Mouse (Mus musculus) hindbrain, embryonic 15.5 days (tissue): ENCODE data around the gene Myo1b. TPM values are rescaled to one million over a fixed set of nuclear protein-coding genes. Genes with fewer than 3 reads are reported as not detected.
A peak's percentile ranks its signal among the peaks of the same experiment; 100 is the strongest.

ENCODE experiments used
- ATAC-seq: fragments of 200-750 bp; cut with Nextera tagmentation; 2 replicates; pipeline ENCODE4 v1.8.0; 2017; ENCODE audit warnings: low read depth, moderate number of reproducible peaks, moderate TSS enrichment; ENCODE audit not compliant: low FRiP score
- H3K27ac ChIP-seq: fragments of 300-500 bp; sonication (generic); replicated peaks from 2 replicates; pipeline ENCODE4 v1.5.1; 2015; ENCODE audit warnings: mild to moderate bottlenecking, inconsistent platforms
- H3K27me3 ChIP-seq: fragments of 300-500 bp; sonication (generic); 2 replicates; pipeline ENCODE4 v1.6.1; 2015; ENCODE audit warnings: control low read depth, inconsistent platforms
- H3K36me3 ChIP-seq: fragments of 300-500 bp; sonication (generic); 2 replicates; pipeline ENCODE4 v1.6.1; 2015; ENCODE audit warnings: control low read depth, inconsistent platforms
- H3K4me1 ChIP-seq: fragments of 300-500 bp; sonication (generic); replicated peaks from 2 replicates; pipeline ENCODE4 v1.6.1; 2015; ENCODE audit warnings: control low read depth, inconsistent platforms
- H3K4me2 ChIP-seq: fragments of 300-500 bp; sonication (generic); 2 replicates; pipeline ENCODE4 v1.6.1; 2015; ENCODE audit warnings: moderate library complexity, mild to moderate bottlenecking, inconsistent platforms
- H3K4me3 ChIP-seq: fragments of 300-500 bp; sonication (generic); 2 replicates; pipeline ENCODE4 v1.5.1; 2015; ENCODE audit warnings: mild to moderate bottlenecking, inconsistent platforms
- H3K9ac ChIP-seq: fragments of 300-500 bp; sonication (generic); 2 replicates; pipeline ENCODE4 v1.6.1; 2015; ENCODE audit warnings: inconsistent platforms
- H3K9me3 ChIP-seq: fragments of 300-500 bp; sonication (generic); 2 replicates; pipeline ENCODE4 v1.6.1; 2016; ENCODE audit warnings: control low read depth, inconsistent platforms
- WGBS: fragments of 180-500 bp; shearing (Covaris S2); methylation state at CpG from one replicate; pipeline ENCODE4 v1.1.7; 2015; 5-methylcytosine and 5-hydroxymethylcytosine counted together
- polyA plus RNA-seq: library from polyadenylated mRNA; unstranded; fragments of >200 nt; fragmentation: Nextera tagmentation; extraction: Ambion mirVana; gene quantifications from 2 replicates; pipeline ENCODE4 v1.2.1, GENCODE M21; 2015

The Myo1b gene
- polyA plus RNA-seq: 50.1 and 64.1 TPM in 2 replicates

GRCm38 (mm10) chr1:51915576-51916156, at the start of gene Myo1b:
Gene Myo1b (minus strand): TSS chr1:51916071.
- 1% methylated on average over 72 of the region's 79 CpGs for WGBS
- Histone ChIP-seq H3K4me1 (peaks cover 18% of the 10 kb centered on the region), H3K36me3 (no peaks in the 10 kb centered on the region), H3K4me2 (peak within 1 kb of the TSS; percentile 65), H3K4me3 (peak within 1 kb of the TSS; percentile 84), H3K27me3 (no peaks in the 10 kb centered on the region), H3K27ac (peak within 1 kb of the TSS; percentile 82), H3K9ac (peak within 1 kb of the TSS; percentile 81), H3K9me3 (no peaks in the 10 kb centered on the region)
- ATAC-seq: peak; percentile 84

- Histone ChIP-seq H3K4me3 (no peak overlapping the region), H3K9ac (no peak overlapping the region), H3K9me3 (no peaks in the 10 kb centered on the region), H3K4me1 (0 out of 2 replicates have a peak, but pooled peaks cover 5% of the 10 kb centered on the region), H3K36me3 (no peaks in the 10 kb centered on the region), H3K27ac (no peak overlapping the region), H3K27me3 (no peaks in the 10 kb centered on the region), H3K4me2 (no peak overlapping the region)
- ATAC-seq: no peak
- WGBS: 86% methylated on average over 2 of the region's 2 CpGs
Measured at GRCm38 (mm10) chr1:51964647-51965046, 48.8 kb upstream of the Myo1b start.

GRCm38 (mm10) chr1:51947116-51947515, 31.2 kb upstream of the Myo1b start:
- Histone ChIP-seq H3K9ac (no peak overlapping the region), H3K9me3 (no peaks in the 10 kb centered on the region), H3K4me2 (no peak overlapping the region), H3K27ac (no peak overlapping the region), H3K36me3 (no peaks in the 10 kb centered on the region), H3K27me3 (no peaks in the 10 kb centered on the region), H3K4me3 (no peak overlapping the region), H3K4me1 (no peaks in the 10 kb centered on the region)
- ATAC-seq: no peak
- WGBS: 64% methylated on average over 4 of the region's 4 CpGs

- H3K36me3 ChIP-seq: no peaks in the 10 kb centered on the region
- WGBS: 46% methylated on average over 5 of the region's 5 CpGs
- no peaks in the 10 kb centered on the region for H3K4me1 ChIP-seq
- no peak overlapping the region for H3K4me2 ChIP-seq
- no peaks in the 10 kb centered on the region for H3K27me3 ChIP-seq
- no peak overlapping the region for H3K27ac ChIP-seq
- no peak overlapping the region for H3K9ac ChIP-seq
- no peaks in the 10 kb centered on the region for H3K9me3 ChIP-seq
- ATAC-seq: no peak
- H3K4me3 ChIP-seq: no peak overlapping the region
Measured at GRCm38 (mm10) chr1:51944755-51945154, 28.9 kb upstream of the Myo1b start.

- 93% methylated on average over 7 of the region's 7 CpGs for WGBS
- H3K4me3 ChIP-seq: no peak overlapping the region
- H3K4me2 ChIP-seq: no peak overlapping the region
- H3K9ac ChIP-seq: no peak overlapping the region
- H3K9me3 ChIP-seq: no peaks in the 10 kb centered on the region
- no peaks in the 10 kb centered on the region for H3K27me3 ChIP-seq
- no peaks in the 10 kb centered on the region for H3K36me3 ChIP-seq
- no peaks in the 10 kb centered on the region for H3K4me1 ChIP-seq
- ATAC-seq: no peak
- H3K27ac ChIP-seq: no peak overlapping the region
Measured at GRCm38 (mm10) chr1:51938357-51938756, 22.5 kb upstream of the Myo1b start.

GRCm38 (mm10) chr1:51935006-51935405, 19.1 kb upstream of the Myo1b start:
- no peaks in the 10 kb centered on the region for H3K9me3 ChIP-seq
- no peak overlapping the region for H3K27ac ChIP-seq
- WGBS: 43% methylated on average over 2 of the region's 2 CpGs
- ATAC-seq: no peak
- no peaks in the 10 kb centered on the region for H3K36me3 ChIP-seq
- H3K9ac ChIP-seq: no peak overlapping the region
- no peaks in the 10 kb centered on the region for H3K4me1 ChIP-seq
- H3K27me3 ChIP-seq: no peaks in the 10 kb centered on the region
- H3K4me3 ChIP-seq: no peak overlapping the region
- no peak overlapping the region for H3K4me2 ChIP-seq

- no peak overlapping the region for H3K27ac ChIP-seq
- H3K4me2 ChIP-seq: no peak overlapping the region
- no peaks in the 10 kb centered on the region for H3K9me3 ChIP-seq
- WGBS: 87% methylated on average over 11 of the region's 11 CpGs
- no peak for ATAC-seq
- no peak overlapping the region for H3K4me3 ChIP-seq
- no peaks in the 10 kb centered on the region for H3K27me3 ChIP-seq
- H3K9ac ChIP-seq: no peak overlapping the region
- H3K4me1 ChIP-seq: no peaks in the 10 kb centered on the region
- no peaks in the 10 kb centered on the region for H3K36me3 ChIP-seq
Measured at GRCm38 (mm10) chr1:51934176-51934924, 18.5 kb upstream of the Myo1b start.

GRCm38 (mm10) chr1:51932826-51933225, 17.0 kb upstream of the Myo1b start:
- H3K4me3 ChIP-seq: no peak overlapping the region
- no peak for ATAC-seq
- no peak overlapping the region for H3K4me2 ChIP-seq
- no peaks in the 10 kb centered on the region for H3K9me3 ChIP-seq
- H3K9ac ChIP-seq: no peak overlapping the region
- no peak overlapping the region for H3K27ac ChIP-seq
- 79% methylated on average over 3 of the region's 3 CpGs for WGBS
- H3K36me3 ChIP-seq: no peaks in the 10 kb centered on the region
- H3K27me3 ChIP-seq: no peaks in the 10 kb centered on the region
- H3K4me1 ChIP-seq: no peaks in the 10 kb centered on the region

- H3K27me3 ChIP-seq: no peaks in the 10 kb centered on the region
- ATAC-seq: no peak
- no peak overlapping the region for H3K27ac ChIP-seq
- H3K4me2 ChIP-seq: no peak overlapping the region
- whole genome bisulfite sequencing: 32% methylated on average over 7 of the region's 7 CpGs
- no peaks in the 10 kb centered on the region for H3K4me1 ChIP-seq
- no peaks in the 10 kb centered on the region for H3K36me3 ChIP-seq
- no peak overlapping the region for H3K4me3 ChIP-seq
- H3K9me3 ChIP-seq: no peaks in the 10 kb centered on the region
- no peak overlapping the region for H3K9ac ChIP-seq
Measured at GRCm38 (mm10) chr1:51931561-51931960, 15.7 kb upstream of the Myo1b start.

- Histone ChIP-seq H3K9me3 (no peaks in the 10 kb centered on the region), H3K4me1 (no peaks in the 10 kb centered on the region), H3K36me3 (no peaks in the 10 kb centered on the region), H3K27me3 (no peaks in the 10 kb centered on the region), H3K27ac (no peak overlapping the region), H3K4me2 (no peak overlapping the region), H3K4me3 (no peak overlapping the region), H3K9ac (no peak overlapping the region)
- no peak for ATAC-seq
- 74% methylated on average over 5 of the region's 5 CpGs for WGBS
Measured at GRCm38 (mm10) chr1:51930584-51930983, 14.7 kb upstream of the Myo1b start.

- ATAC-seq: no peak
- Histone ChIP-seq H3K27me3 (no peaks in the 10 kb centered on the region), H3K36me3 (no peaks in the 10 kb centered on the region), H3K4me2 (no peak overlapping the region), H3K27ac (no peak overlapping the region), H3K4me3 (no peak overlapping the region), H3K9me3 (no peaks in the 10 kb centered on the region), H3K9ac (no peak overlapping the region), H3K4me1 (no peaks in the 10 kb centered on the region)
- 77% methylated on average over 3 of the region's 3 CpGs for WGBS
Measured at GRCm38 (mm10) chr1:51929557-51929956, 13.7 kb upstream of the Myo1b start.

GRCm38 (mm10) chr1:51922820-51923219, 6.9 kb upstream of the Myo1b start:
- no peaks in the 10 kb centered on the region for H3K9me3 ChIP-seq
- no peaks in the 10 kb centered on the region for H3K27me3 ChIP-seq
- peak overlapping the region; percentile 51 for H3K4me2 ChIP-seq
- H3K36me3 ChIP-seq: no peaks in the 10 kb centered on the region
- H3K4me3 ChIP-seq: 0 out of 2 replicates have a peak overlapping the region, but pooled peaks have one; percentile 9
- no peaks in the 10 kb centered on the region for H3K4me1 ChIP-seq
- 19% methylated on average over 12 of the region's 12 CpGs for WGBS
- H3K27ac ChIP-seq: no peak overlapping the region
- no peak overlapping the region for H3K9ac ChIP-seq
- peak; percentile 79; the same call in 1 of the 2 replicates for ATAC-seq
